Mouse (Mus musculus): ENCODE measurements around the gene Aldh16a1.

DNA sequence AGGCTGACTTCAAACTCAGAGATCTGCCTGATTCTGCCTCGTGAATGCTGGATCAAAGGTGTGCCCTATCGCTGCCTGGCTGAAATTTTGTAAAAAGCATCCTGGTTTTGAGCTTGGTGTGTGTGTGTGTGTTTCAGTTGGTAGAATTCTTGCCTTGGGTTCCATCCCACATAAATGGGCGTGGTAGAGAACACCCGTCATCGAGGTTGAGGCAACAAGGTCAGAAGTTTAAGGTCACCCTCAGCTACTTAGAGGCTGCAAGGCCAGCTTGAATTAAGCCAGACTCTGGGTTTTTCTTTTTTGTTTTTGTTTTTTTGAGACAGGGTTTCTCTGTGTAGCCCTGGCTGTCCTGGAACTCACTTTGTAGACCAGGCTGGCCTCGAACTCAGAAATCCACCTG lies 36.0 kb downstream of the Aldh16a1 start:
- TF ChIP-seq CTCF (conservative IDR thresholded peaks at IDR 0.05; ENCODE audit: insufficient read depth, insufficient read length, low read depth, low read length) (no peak), POLR2A (IDR thresholded peaks at IDR 0.05; ENCODE audit: low read depth, low read length) (no peak)

Data from kidney, adult 2 months (tissue).